Mouse (Mus musculus) adrenal gland, postnatal 25 days (tissue): ENCODE results near the gene Lrrc4. TPM values are rescaled to one million over a fixed set of nuclear protein-coding genes. Genes with fewer than 3 reads are reported as not detected.
A peak's percentile ranks its signal among the peaks of the same experiment; 100 is the strongest.

Experiments used
- DNase-seq: peaks from one replicate; pipeline ENCODE4 v3.0.0; 2021; ENCODE audit warnings: mixed read lengths
- total RNA-seq: library from RNA; stranded (reverse); gene quantifications from 2 replicates; pipeline ENCODE4 v1.2.3, GENCODE M21; 2021

Gene Lrrc4
- total RNA-seq, 1 experiment from 2014 or later = 3.5 TPM

DNA sequence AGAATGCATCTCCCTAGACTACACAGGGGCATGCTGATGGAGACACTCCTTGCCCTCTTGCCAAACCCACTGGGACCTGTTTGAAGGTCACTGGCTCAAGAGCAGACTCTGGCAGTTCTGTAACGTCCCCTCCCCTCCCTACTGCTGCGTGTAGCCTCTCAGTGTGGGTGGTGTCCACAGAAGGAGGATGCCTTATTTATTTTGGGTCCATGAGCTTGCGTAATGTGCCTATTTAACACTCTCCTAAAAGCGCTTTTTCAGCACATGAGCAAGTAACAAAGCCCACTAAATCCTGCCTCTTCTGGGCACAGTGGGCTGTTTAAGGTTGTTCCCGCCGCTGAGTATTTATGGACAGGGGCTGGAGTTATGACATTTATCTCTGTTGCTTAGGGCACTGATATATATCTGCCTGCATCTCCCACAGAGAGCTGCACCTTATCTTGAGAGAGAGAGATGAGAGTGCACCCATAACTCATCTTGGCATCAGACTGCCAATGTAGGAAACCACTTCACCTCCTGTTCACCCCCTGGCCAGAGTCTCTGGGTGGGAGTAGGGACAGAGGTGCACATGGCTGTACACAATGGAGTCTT, 63.6 kb downstream of the Lrrc4 start:
- DNase-seq = no peak

DNA sequence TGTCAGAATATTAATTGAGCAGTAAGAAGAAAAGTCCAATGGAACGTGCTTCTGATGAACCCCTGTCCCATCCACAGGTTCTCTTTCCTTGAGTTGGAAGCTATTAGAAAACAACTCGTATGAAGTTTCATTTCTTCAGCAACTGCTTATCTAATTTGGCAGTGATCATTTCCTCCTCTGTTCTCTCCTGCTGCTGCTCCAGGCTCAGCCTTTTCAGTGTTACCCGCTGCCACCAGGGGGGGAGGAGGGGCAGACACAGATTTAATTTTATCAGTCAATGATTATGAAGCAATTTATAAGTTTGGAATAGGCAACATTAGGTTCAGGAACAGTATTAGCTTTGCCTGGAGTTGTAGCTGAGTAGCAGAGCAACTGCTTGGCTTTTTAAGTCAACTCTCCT, 64.9 kb downstream of the Lrrc4 start:
- DNase-seq = no peak

DNA sequence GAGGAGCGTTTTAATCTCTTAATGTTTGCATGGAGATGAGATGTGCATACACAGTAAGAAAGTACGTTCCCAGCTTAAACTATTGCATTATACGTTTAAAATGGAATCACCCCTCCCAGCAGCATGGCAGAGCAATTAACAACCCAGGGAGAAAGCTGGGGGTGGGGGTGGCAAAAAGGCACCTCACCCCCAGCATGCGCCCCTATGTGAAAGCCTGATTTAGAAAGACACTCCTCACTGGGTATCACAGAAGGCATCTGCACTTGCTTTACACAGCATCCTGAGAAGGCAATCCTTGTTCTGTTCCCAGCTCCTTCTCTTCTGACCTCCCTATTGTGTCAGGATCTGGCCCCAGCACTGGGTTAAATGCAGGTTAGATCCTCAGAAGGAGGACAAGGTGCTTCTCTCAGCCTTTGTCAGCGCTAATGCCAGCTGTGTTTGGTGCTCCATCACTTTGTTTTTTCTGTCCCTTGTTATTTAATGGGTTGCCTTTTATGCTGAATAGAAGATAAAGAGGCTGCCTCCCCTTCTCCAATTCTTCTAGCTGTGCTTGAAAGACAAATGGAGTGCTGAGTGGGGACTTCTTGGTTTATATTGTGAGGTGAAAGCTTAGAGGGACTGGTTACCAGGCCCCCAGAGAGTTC, 69.3 kb downstream of the Lrrc4 start:
- DNase-seq = no peak

DNA sequence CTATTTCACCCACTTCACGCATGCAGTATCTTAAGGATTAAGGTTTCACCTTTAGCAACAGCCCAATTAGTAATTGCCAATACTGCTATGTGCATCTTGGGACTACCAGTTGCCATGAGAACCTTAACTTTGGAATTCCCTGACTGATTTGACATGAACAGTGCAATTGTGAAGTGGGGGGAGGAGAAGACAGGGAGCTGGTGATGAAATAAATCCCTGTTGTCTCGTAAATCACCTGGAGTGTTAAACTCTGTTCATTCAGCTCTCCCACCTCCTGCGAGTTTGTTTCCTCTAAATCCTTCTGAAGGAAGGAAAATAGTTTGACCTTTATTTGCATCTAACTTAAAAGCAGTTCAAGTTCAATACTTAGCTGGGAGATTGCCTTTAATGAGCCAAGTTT, 69.8 kb downstream of the Lrrc4 start:
- no peak for DNase-seq

DNA sequence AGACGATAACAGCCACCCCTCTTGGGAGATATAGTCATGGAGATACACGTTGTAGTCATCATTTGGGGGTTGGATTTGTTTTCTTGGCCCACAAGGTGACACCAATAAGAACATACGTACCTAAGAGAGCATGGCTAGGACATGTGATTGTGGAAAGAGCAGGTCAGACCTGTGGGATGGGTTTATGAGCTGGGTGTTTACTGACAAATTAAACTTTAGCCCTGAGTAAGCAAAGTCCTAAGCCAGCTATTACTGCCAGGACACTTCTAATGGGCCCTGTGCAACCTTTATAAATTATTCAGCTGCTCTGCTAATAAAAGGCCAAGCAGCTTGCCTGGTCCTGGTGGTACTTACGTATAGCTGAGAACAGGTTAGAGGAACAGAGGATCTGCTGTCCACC, 73.3 kb downstream of the Lrrc4 start:
- no peak for DNase-seq

DNA sequence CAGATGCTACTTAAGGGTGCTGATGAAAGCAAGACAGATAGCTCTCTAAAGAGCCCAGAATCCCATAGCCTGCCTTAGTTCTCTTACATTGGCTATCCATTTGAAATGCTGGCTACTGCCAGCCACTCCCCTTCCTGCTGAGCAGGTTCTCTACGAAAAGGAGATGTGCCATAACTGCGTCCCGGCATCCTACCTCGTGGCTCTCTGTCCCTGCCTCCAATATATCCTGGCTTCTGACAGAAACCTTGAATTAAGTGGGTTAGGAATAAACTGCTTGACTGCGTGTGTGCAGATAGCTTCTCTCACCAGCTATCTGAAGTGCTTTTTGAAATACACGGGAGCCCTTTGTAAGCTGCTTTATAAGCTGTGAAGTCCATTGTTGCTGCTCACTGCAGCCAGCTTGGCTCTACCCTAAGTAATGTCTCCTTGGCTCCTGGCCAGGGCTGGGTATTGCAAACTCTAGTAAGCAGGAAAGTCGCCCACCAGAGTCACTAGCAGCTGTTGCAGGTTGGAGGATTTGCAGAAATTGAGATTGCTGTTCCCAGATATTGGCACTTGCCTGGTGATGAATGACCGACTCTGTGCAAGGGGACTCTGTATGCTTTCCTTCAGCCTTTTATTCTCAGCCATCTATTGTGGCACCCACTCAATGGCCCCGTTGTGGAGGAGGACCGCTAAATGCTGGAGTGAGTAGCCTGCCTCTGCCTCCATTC, 75.1 kb downstream of the Lrrc4 start:
- DNase-seq = peak; percentile 31

DNA sequence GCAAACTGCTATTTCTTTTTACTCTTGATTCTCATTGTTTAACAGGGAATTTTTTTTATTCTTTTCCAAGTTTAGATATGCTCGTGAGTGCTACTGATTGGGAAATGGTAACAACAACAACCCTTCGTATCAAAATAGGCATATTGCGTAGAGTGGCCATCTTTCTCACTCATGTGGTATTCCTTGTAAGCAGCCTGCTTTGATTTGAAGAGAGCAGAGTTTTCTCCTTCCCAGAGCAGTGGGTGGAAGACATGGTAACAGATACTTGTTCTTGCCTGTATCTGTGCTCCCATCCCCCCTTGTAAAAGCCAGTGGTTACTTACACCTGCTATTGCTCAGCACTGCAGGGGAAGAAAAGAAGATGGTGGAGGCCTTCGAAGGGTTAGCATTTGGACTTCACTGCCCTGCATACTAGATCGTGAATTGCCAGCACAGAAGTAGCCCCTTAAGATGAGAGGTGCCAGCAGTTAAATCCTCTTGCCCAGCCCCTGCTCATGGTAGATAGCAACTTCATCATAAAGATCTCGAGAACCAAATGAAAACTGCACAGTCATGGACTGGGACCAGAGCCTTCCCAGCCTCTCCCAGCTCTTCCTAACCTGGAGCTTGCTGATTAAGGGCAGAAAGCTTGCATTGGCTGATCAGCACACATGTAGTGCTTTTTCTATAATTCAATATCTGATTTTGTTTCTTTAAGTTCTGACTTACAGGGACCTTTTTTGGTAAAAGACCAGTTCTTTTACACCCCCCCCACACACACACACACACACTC, 77.2 kb downstream of the Lrrc4 start:
- DNase-seq = no peak

DNA sequence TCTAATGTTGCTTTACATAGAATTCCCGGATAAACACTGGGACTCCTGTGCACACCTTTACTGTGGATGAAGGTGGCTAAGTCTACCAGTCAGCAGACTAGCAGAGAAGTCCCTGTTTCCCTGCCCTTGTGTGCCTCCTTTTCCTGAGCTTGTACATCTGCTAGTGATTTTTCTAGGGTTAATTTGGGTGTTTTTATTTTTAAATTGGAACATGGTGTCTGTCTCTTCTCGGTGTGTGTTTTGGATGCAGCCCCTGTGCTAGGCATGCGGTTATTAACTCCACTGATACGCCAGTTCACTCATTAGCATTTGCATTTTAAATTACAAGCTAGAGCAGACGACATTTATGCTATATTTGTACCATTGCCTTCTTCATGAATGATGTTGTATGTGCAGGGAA, 77.9 kb downstream of the Lrrc4 start:
- no peak for DNase-seq

DNA sequence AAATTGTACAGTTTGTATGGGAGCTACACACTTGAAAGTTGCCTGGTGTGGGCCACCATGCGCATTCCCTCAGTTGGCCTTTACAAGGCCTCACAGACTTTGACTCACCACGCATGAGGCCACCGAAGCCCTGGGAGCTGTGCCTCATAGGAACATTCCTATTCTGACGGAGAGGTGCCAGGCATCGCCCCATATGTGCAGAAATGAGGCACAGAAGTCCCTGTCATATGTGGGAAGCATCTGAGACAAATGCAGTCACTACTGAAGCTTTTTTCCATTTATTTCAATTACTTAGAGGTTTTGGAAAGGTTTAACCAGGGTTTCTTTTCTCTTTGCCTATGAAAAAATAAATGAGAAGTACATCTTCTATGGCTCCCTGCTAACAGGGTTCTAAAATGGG, 78.3 kb downstream of the Lrrc4 start:
- no peak for DNase-seq

DNA sequence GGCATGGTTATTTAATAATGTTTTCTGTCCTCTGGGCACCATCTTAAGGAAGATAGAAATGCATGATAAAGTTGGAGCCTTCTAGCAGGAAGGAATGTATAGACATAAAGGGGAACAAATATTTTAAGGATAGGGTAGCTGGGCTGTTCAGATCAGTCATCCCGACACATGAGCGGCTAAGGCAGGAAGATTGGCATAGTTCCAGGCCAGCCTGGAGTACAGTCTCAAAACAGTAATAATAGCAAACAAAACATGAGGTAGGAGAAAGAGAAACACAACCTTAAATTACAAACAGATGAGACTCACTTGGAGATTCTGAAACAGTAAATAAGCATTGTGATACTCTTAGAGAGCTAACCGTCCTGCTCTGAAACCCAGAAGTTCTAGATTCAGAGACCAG, 80.4 kb downstream of the Lrrc4 start:
- DNase-seq = no peak

DNA sequence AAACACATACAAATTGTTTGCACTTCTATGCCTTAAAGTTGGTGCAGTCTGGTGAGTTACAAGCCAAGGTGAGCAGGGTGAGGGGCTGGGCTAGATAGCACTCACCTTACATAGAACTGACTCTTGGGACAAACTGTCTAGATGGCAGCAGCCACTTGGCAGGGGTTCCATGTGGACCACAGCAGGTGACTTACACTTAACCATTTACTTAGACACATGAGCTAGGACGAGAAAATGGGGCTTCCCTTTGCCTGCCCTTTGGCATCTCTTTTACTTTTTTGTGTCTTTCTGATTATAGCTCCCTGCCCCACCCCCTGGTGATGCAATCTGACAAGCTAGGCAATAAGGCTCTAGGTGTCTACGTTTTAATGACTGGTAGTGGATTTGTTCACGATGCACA, 82.3 kb downstream of the Lrrc4 start:
- no peak for DNase-seq

DNA sequence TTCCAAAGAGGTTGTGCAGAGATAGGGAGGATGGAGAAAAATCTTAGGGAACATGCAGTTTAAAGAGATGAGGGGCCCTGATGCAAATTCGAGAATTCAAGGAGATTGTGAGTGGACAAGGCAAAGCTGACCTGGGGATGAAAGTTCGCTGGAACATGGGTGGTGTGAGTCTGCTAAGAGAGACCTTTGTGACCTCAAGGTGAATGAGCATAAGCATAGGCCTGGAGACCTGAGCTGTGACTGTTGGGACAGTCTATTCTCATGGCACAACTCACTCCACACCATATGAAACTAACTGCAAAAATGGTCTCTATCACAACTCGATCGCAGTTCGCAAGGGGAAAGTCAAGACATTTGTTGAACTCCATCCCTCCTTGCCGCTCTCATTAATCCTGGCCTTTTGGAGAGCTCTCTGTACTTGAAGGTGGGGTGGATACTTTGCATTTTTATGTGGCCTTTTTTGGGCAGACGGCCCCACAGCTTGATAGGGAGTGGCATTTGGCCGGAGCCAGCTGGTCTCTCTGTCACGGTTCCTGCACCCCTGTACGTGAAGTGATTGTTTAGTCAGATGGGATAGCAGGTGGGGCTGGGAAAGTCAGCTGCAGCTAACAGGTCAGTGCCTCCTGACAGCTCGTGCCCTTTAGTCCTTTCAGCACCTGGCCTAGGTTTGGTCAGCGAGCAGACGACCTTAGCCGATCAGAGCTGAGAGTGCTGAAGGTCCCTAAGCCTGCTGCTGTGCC, 83.4 kb downstream of the Lrrc4 start:
- no peak for DNase-seq

DNA sequence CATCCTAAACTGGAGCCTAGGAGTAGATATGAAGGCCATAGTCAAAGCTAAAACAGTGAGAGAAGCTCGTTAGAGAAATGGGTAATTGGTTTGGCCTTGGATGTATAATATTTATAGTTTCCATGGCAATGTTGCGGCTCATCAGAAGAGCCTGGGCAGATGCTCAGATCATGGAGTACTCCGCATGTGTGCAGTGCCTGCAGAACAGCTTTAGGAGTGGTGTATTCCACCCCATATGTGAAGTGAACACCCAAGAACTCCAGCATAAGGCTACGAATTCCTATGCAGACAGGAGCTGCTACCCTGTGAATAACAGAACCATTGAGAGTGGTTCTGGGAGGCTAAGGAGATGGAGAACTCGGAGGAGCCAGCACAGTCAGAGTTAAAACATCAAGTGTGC, 84.5 kb downstream of the Lrrc4 start:
- DNase-seq = no peak

DNA sequence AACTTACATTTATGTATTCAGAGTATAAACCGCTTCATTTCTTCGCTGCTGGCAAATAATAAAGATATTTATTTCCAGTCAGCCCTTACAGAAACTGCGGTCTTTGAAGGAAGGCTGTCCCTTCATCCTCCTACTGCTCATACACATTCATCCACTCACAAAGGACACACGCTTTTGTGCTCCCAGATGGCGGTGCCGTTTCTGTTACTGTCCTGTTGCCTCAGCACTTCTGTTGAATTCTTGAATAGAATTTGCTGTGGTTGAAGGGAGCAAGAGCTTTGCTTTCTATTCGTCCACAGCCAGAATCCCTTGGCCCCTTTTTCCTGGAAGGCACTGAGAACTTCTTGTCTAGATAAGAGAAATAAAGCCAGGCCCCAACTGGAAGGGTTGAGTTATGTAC, 85.7 kb downstream of the Lrrc4 start:
- DNase-seq = no peak

DNA sequence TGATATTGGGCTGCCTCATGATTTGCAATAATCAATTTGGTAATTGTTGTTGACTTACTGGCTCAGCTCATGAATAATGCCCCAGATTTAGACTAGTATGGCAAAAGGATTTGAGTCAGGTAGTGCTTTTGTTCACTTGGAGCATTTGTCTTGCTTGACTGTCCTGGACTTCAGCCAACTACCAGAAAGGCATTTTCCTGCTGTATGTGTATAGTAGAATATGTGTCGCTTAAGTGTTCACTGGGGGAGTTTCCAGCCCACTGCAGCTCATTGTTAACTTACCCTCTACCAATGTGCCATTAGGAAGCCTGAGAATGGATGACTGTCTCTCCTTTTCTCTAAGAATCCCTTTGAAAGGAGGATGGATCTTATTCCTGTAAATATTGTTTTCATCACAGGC, 88.0 kb downstream of the Lrrc4 start:
- DNase-seq = no peak

DNA sequence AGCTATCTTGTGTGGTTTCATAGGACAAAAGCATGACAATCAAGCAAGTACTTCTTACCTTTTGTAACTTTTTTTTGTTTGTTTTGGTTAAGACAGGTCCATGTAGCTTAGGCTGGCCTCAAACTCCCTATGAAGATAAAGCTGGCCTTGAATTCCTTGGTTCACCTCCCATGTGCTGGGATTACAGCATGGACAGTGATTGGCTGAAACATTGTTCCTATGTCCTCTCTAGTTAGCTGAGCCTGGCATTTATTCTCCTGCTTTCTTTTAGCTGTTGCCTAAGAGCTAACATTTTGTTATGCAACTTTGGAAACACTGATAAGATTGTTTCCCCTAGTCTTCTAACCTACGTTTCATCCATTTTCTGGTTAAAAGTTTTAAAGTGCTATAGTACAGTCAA, 93.9 kb downstream of the Lrrc4 start:
- DNase-seq = no peak

DNA sequence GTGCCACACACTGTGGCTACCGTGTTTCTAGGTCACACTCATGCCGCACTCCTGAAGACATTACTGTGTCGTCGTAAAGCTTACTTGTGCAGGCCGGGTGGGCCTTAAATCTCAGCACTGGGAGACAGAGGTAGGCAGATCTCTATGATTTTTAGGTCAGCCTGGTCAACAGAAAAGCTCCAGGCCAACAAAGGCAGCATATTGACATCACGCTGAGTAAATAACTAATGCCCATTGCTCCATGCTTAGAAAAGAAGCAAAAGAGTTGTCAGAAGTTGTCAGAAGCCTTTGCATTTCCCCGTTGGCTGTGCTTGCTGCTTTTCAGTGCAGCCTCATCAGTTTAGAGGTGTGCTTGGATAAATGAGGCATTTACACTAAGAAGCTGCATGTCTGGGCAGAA, 94.9 kb downstream of the Lrrc4 start:
- no peak for DNase-seq

DNA sequence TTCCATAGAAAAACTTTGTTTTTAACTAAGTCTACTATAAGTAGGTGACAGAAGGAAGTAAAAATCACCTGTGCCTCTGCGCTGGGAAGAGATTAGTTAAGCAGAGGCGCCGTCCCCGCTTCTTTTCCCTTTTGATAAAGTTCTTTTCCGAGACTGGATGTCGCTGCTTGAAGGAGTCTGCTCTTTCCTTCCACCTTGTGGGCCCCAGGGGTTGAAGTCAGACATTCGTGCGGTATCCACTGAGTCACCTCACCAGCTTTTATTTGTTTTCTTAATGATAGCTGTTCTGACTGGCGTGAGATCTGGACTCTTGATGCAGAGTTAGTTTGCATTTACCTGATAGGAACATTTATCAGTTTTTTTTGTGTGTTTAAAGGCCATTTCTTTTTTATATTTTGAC, 96.4 kb downstream of the Lrrc4 start:
- no peak for DNase-seq

DNA sequence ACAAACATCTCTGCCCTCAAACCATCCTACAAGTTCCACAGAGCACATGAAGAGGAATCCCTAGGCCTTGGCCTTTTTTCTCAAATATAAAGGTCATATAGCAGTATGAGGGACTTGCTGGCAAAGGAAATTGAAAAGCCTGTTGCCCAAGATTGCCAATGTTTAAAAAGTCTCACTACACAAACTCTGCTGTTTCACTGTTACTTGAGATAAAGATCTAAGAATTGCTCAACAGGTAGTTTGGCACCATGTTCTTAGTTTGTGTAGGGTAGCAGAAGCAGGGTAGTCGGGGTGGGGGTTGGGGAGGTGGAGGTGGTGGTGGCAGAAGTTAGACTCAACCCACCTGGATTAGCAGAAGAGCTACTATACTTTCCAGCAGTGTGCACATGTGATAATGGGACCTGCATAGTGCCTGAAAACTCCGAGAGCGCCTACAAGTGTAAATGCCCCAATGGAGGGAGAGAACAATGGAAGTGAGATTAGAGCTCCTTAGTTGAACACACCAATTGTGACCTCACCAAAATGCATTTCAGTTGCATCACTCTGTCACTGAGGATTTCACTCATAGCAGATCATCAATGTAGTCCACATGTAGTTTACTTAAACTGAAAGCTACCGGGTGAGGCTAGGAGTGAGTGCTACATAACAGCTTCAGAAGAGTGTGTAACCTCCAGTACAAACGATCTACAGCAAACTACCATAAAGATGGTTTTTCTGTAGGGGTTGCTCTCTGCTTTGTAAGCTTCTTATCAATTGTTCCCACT, 97.5 kb downstream of the Lrrc4 start:
- DNase-seq = no peak

DNA sequence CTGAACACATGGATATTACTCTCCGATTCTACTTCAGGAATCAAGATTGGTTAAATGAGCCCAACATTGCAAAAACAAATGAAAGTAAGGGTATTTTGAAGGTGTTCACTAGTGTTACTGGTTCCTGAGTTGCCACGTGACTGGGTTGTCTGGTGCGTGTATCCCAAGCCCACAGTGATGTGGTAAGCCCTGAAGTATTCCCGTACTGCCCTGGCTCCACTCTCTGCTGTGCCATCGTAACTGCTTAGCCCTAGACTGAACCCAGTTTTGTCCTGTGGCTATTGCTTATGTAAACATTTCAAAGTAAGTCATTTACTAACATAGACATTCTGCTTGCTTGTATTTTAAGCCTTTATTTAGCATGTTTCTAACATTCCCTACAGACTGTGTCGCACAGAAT, 100.3 kb downstream of the Lrrc4 start:
- no peak for DNase-seq

DNA sequence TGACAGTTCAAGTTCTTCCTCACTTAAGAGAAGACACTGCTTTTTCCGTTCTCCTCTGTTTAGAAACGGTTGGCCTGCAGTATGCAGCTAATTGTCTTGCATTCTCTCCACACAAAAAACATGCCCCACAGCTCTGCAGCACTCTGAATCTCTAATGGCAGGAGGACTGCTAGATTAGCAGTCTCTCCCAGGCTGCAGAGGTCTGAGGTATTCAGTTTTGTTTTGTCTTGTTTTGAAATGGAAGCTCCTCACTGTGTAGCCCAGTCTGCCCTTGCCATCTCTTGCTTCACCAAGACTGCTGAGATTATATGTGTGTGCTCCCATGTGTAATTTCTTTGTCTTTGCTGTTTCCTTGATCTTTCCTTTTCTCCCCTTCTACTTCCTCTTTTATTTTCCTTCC, 101.9 kb downstream of the Lrrc4 start:
- DNase-seq = no peak

DNA sequence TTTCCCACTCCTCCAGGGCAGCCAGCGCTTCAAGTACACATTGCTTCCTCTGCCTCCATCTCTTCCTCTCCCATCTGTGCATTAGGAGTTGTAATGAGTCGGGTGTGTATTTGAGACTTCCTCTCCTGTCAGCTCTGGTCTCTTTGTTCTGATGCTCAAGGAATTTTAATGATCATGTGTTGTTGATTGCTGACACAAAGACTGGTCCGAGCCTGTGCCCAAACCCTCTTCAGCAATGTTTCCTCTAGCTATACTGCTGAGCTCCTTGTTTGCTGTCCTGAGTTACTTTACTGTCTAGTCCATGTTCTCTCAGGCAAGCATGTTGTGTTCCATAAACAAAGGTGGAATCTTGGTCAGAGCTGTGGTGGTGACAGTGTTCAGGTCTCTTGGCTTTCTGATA, 102.3 kb downstream of the Lrrc4 start:
- no peak for DNase-seq
